Mouse (Mus musculus) frontal cortex, postnatal 14 days (tissue): Measurements from ENCODE around the gene Cpeb2.
A peak's percentile ranks its signal among the peaks of the same experiment; 100 is the strongest.

ENCODE experiments used
- DNase-seq, 2 experiments: peaks; one replicate each; pipeline ENCODE4 v3.0.0; 2022; ENCODE audit warnings: low spot score in 2 of 2

Cpeb2 gene

GRCm38 (mm10) chr5:43324311-43324862 lies 91.4 kb downstream of the Cpeb2 start:
- no peak for DNase-seq

GRCm38 (mm10) chr5:43325561-43325960 lies 92.6 kb downstream of the Cpeb2 start:
- no peak for DNase-seq

- peak; percentile 21 to 22 for DNase-seq
Observed at GRCm38 (mm10) chr5:43328579-43328978, 95.6 kb downstream of the Cpeb2 start.

- DNase-seq = no peak
Observed at GRCm38 (mm10) chr5:43330260-43330659, 97.3 kb downstream of the Cpeb2 start.

- DNase-seq = no peak
Observed at GRCm38 (mm10) chr5:43334469-43334868, 101.5 kb downstream of the Cpeb2 start.

GRCm38 (mm10) chr5:43337212-43337611 lies 104.2 kb downstream of the Cpeb2 start:
- no peak for DNase-seq

GRCm38 (mm10) chr5:43338771-43339475 lies 106.0 kb downstream of the Cpeb2 start:
- DNase-seq = no peak
